Mouse (Mus musculus) thymus, postnatal 36 days (tissue): ENCODE measurements around the gene Pcp4l1.
"Not testable (repeated sequence)": the region's sequence is repeated elsewhere in the genome, so short reads cannot be mapped to it uniquely, and the experiment has no call there.

Source experiments
- DNase-seq, 2 experiments: peaks; one replicate each; pipeline ENCODE4 v3.0.0; 2022; ENCODE audit warnings: mixed read lengths in 2 of 2

Gene Pcp4l1

DNA sequence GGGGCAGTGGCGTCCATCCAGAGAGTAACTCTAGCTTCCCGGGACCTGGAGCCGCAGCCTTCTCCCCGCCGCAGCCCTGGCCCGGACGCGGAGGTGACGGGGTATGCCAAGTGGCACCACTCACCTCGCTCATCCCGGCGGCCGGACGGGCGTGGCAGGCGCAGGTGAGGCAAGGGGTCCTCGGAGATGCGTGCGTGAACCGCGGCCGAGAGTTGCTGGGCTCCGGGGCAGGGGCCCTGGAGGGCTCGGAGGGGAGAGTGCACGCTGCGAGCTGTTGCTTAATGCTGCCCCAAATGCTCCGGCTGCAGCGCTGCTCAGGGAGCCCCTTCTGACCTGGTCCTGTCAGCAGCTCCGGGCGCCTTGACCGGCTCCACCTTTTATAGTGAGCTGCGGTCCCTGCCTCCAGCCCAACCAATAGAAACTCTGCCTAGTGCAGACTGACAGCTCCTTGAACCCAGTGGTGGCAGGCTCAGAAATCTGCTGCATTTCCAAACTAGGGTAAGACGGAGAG, at the start of gene Pcp4l1:
Gene Pcp4l1, minus strand, starts transcription at position 382 of the 511 bp plus-strand sequence.
- DNase-seq = no peak

DNA sequence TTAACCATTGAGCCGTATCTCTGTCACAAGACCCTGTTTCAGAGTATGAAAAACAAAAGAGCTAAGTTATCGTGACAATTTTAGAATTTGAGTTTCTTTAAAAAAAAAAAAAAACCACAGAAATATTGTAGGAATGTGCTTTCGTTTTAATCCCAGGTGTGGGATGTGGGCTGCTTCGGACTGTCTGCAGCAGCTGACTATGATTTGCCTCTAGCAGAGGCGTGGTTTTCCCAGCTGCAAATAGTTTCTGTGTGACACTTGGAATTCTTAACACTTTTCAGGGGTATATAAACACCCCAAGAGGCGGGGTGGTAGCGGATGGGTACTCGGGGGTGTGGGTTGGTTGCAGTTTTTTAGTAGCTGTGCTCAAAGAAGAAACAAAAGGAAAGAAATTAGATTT, 49.3 kb upstream of the Pcp4l1 start:
- no peak for DNase-seq

DNA sequence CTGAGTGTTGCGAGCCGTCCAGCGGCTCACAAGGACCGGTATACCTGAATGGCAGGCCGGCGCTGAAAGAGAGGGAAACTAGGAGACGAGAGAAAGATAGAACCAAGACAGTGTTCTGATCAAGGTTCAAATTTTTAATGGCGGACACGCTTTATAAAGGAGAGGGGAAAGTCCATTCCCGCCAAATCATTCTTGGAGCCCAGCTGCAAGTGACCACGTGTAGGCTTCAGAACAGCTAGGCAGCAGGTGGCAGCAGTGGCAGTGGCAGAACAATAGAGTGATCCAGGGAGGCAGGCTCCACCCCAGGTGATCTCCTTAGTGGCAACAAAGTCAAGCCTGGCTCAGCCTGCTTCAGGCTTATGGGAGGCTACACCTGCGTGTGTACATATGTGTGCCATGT, 45.9 kb upstream of the Pcp4l1 start:
- DNase-seq = not testable (repeated sequence)

DNA sequence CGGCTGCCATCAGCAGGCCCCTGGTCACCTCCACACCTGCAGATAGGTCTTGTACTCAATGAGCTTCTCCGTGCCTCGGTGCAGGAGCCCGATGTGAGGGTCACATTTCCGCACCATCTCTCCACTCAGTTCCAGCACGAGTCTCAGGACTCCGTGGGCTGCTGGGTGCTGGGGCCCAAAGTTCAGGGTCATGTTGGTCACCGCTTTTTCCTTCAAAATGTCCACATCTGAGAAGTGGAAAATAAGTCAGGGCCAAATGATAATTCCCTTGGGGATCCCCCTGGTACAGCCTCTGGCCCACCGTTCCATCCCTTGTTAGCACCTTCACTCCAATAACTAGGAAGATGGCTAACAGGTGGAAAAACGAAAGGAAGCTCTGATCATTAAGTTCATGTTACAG, 44.8 kb upstream of the Pcp4l1 start:
- no peak for DNase-seq

DNA sequence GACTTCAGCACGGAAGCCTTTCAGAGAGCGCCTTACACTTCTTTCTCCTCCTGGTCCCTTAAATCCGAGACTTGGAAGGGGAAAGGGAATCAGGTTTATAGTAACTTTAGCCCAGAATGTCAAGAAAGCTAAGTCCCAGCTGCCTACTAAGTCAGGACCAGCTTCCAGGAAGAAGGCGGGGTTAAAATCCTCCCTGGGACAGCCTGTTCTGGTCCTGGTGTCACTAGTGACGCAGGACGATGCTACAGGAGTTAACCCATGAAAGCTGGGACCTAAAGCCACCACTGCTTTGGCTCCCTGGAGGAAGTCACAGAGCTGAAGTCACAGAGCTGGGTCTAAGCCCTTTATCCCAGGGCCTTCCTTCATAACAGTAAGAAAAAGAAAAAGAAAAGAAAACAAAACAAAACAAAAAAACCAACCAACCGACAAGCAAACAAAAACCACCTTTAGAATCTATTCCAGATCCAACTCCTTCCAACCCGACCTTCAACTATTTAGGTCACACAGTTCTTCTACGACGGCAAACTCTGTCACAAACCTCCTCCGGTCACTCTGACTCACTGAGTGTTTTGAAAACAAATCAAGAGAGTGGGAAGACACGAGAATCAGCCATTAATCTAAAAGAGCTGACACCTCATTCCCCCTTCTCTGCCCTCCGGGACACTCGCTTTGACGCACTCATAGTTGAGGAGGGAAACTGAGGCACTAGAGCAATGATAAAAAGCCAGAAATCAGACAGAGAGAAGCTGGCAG, 44.1 kb upstream of the Pcp4l1 start:
- DNase-seq = no peak

DNA sequence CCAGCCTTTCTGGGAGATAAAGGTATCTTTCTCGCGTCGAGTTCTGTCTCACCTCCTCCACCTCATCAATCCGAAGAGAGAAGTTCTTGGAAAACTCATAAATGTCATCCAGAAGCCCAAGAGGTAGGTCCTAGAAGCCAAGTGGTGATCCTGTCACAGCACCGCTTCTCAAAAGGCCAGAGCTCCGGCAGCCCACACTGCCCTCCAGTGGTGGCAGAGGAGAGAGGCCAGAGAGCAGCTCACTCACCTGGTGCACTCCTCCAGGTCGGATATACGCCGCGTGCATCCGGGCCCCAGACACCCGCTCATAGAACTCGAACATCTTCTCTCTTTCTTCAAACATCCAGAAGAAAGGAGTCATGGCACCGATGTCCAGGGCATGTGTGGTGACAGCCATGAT, 42.4 kb upstream of the Pcp4l1 start:
- peak; percentile 47 to 48 for DNase-seq

DNA sequence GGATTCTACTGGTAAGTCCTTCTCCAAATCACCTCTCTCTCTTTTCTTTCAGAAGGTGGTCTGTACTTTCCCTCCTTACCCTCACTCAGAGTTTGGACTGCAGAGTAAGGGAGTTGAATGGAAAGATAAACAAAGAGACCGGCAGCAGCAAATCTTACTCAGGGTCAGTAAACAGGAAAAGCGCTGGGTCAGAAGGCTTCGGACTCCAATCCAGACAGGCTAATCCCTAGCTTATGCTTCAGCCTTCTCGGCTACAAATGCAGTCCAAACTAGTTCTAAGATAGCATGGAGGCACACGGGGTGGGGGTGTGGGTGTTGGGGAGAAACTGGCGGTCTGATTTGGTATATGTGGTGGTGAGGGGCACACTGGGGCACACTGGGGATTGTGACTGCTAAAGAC, 41.4 kb upstream of the Pcp4l1 start:
- DNase-seq = no peak

DNA sequence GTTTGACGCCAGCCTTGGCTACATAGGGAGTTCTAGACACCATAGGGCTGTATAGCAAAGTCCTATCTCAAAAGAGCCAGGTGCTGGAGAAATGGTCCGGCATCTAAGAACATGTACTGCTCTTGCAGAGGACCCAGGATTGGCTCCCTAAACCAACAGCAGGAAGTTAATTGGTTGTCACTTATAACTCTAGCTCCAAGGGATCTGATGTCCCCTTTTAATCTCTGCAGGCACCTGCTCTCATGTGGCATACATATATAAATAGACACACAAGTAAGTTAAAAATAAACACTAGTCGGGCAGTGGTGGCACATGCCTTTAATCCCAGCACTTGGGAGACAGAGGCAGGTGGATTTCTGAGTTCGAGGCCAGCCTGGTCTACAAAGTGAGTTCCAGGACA, 39.7 kb upstream of the Pcp4l1 start:
- no peak for DNase-seq

DNA sequence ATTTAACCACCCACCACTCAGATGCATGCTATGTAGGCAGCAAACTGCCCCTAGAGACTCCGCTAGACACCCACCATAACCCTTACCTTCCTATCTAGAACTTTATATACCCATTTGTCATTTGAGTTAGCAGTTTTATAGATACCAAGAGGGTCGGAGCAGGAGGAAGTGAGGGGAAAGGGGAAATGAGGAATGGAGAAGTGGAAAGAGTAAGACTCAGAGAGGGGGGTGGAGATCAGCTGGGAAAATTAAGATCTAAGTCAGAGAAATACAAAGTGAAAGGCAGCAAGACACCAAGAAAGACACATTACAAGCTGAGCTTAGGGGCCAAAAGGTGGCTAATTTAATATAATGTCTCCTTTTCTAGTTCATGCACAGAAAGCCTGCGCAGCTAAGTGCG, 38.5 kb upstream of the Pcp4l1 start:
- no peak for DNase-seq

DNA sequence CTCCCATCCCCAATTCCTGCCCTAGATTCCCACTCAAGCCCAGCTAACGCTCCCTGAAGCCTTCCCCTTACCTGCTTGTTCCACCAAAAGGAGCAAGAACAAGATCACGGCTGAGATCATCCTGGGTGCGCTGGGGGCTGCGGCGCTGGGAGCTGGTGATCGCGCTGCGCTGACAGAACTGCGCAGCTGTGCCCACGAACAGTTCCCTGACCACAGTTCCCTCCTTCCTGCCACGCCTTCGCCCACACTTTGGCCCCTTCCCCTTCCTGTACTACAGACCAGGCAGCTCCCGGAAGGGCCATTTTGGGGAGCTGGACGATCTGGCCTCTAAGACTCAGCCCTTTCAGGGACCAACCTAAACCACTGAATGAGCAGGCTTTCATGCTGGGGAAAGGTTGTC, 38.1 kb upstream of the Pcp4l1 start, which contains the start of gene Fcer1g:
Gene Fcer1g, minus strand, starts transcription at position 240 of the 400 bp plus-strand sequence.
- DNase-seq = no peak

DNA sequence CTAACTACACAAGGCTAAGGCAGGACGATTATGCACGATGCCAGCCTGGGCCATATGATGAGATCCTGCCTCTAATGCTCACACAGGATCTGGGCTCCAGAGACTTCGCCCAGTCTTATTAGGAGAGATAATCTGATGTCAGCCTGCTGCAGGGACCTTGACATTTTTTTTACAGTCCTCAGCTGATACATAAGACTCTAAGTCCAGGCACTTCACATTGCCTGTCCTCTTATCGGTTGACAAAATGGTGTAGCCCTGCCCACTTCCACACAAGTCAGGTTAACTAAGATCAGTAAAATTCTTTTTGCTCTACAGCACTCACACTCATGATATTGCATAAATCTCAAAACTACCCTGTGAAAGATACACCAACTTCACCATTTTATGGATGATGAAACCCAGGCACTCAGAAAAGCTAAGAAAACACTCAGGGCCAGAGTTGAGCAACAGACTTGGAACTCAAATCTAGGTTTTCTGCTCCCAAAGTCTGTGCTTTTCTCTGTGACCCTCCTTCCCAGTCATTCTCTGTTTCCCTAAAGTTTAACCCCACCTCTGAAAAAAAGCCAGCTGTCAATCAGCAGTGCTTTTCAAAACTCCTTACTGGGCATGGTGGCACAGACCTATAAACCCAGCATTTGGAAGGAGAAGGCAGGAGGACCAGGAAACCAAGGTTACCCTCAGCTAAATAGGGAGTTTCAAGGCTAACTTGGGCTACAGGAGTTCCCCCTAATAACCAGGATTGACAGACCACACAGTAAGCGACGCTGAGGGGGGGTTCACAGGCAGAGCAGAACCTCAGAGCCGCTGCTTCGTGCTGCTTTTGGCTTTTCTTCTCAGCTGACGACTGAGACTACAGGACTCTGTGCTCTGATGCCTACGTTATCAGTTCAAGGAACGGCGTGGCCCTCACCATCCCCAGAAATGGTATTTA, 37.0 kb upstream of the Pcp4l1 start:
- no peak for DNase-seq

DNA sequence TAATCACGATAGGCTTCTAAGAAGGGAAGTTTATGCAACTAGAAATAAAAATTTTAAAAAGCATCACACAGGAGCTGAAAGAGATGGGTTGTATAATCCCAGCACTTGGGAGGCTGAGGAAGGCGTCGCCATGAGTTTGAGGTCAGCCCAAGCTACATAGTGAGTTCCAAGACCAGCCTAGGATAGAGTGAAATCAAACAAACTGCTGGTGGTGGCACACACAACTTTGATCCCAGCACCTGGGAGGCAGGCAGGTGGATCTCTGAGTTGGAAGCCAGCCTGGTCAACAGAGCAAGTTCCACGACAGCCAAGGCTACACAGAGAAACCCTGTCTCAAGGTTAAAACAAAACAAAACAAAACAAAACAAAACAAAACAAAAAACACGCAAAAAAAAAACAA, 36.3 kb upstream of the Pcp4l1 start:
- DNase-seq = no peak

DNA sequence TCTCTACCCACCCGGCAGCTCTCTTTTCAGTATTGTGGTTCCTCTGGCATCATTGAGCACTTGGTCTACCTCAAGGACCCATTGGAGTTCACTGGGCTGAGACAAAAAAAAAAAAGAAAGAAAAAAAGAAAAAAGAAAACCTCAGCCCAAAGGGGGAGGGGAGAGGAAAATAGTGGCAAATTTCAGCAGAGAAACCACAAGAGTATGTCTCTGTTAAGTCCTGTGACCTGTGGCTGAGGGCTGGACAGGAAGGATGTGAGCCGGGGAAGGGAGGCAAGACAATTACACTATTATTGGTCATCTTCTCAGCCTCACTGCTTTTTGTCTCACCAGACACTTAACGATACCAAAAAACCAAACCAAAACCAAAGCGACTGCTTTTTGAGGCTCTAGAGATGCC, 35.8 kb upstream of the Pcp4l1 start:
- DNase-seq = no peak

DNA sequence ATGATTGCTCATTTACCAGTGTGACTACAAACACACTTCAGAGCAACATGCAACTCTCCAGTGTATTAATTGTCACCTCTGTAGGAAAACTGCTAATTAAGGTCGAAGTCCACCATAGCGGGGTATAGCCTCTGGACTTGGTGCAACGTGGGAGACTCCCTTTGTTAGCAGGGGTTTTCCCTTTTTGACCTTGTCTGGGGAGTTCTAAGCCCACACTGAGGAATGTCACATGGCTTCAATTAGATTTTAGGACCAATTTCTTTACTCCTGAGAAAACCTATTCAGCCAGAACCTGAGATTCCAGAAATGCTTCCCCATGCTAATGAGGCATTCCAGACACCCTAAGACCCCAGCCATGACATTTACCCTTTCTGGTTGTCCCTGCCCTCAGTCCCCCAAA, 34.1 kb upstream of the Pcp4l1 start:
- DNase-seq = no peak

DNA sequence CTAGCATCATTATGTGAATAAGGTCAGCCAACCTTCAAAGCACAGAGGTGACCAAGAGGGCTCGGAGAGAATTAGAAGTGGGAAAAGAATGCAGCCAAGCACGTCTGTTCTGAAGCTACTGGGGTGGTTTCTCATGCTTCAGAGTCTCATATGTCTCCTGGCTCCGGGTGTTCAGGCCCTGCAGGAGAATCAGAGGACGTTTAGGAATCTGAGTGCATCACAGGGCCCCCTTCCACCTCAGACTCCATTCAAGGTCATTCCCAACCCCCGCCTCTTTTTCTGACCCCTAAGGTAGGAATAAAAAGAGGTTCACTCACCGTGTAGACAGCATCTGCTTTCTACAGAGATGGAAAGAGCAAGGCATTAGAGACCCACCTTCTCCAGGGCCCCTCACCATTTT, 33.7 kb upstream of the Pcp4l1 start:
- no peak for DNase-seq

DNA sequence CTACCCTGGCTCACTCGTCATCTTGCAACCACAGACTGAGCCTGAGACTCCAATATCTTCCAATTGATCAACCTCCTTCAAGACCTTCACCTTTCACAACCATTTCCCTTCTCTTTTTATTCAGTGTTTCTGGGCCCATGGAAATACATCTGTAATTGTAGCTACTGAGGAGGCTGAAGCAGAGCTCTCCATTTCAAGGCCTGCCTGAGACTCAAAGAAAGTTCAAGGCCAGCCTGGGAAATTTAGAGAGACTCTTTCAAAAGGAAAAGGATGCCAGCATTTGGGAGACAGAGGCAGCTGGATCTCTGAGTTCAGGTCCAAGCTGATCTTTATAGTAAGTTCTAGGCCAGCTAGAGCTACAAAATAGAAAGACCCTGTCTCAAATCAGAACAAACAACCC, 31.8 kb upstream of the Pcp4l1 start:
- no peak for DNase-seq

DNA sequence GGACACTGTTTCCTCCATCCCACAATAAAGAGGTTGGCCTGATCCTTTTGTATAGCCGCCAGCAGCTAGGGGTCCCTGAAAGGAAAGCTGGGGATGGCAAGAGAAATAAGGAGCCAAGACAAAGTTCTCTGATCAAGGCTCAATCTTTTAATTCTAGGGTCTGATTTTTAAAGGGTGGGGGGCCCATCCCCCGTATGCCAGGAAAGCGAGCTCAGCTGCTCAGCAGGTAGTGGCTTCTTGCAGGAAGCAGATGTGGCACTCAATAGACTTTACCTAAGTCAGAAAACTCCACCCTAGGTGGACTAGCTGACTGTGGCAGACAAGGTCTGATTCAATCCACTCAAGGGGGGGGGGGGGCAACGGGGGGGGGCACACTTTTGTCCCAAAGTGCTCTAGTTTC, 30.7 kb upstream of the Pcp4l1 start:
- DNase-seq = no peak

DNA sequence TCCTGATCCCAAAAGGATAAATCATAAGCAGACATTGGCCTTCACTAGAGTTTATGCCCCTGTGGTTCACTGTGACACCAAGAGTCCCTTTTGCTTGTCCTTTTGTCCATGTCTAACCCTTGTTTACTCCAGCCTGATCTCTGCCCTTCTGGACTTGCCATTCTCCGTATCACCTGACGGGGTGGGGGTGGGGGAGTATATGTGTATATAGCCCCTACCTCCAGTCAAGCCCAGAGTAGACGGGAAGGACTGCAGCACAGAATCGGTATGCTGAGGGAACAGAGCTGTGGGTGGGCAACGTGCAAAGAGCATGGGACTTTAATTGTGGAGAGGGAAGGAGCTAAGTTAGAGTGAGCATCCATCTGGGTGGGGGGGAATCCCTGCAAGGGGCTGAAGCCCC, 28.8 kb upstream of the Pcp4l1 start, which contains the start of gene Apoa2:
Gene Apoa2, plus strand, starts transcription at position 198 of the 400 bp plus-strand sequence.
- DNase-seq = no peak

DNA sequence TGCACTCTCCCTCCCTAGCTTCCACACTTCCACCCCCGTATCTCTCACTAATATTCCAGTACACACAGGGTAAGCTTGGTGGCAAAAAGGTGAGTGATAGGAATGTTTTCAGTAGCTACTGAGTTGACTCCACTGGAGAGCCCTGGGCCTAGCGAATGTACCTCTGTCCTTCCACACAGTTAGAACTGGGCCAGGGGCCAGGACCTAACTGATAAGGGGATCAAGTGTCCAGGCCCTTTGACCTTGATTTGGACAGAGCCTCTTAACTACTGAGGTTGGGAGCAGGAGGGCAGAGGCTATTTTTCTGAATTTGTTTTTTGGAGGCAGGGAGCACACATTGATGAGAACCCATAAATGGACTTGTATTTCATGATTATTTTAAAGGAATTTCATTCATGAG, 27.7 kb upstream of the Pcp4l1 start:
- no peak for DNase-seq

DNA sequence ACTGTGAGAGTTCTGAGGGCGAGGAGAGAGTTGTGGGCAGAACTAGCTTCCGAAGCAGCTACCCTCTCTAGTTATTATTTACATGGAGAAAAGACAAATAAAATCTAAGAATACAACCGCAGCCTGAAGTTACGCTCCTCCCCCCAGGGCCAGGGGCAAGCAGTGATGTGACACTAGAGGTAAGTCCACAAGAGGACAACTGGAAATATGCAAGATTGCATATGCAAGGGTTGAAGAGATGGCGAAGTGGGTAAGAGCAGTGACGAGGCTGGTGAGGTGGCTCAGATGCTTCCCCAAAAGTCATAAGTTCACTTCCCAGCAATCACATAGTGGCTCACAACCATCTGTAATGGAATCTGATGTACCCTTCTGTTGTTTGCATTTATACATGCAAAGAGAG, 27.1 kb upstream of the Pcp4l1 start:
- no peak for DNase-seq

DNA sequence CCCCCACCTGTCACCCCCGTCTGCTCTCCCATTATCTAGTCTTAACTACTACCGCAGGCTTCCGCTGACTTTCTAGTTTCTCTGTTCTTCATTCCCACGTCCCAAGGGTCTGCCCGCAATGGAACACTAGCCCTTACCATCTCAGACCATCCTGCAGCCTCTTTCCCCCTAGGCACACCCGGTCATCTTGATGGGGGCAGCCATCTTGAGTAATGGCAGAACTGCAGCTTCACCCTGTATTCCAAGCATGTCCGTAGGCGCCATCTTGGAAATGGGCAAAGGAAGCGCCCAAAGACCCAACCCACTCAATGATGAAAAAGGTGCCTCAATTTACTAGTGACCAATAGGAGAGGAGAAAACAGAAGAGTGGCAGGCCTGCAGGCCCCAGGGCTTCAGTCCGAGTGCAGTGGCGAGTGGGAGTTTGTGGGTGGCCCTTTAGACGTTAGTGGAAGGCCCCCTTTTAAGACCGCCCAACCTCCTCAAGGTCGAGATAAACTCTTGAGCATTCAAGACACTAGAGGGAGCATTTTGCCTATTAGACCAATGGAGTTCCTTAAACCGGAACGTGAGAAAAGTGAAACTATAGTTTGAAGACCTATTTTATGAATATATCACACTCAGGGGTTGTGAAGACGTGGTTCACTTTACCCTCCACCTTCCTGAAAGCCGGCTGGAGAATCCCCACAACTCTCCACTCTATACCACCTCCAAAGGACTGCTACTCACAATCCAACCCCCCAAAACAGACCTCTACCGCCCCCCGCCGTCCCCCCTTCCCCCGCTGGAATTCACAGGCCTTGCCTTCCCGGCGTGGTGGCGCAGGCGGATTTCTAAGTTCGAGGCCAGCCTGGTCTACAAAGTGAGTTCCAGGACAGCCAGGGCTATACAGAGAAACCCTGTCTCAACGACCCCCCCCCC, 26.4 kb upstream of the Pcp4l1 start, which contains the start of gene Tomm40l:
Gene Tomm40l, minus strand, starts transcription at position 277 of the 918 bp plus-strand sequence.
- peak; percentile 82 to 92 for DNase-seq
